Mouse (Mus musculus): ENCODE measurements at regions not wholly inside any gene's neighbourhood (a gene's known extent, or its start where the extent isn't known, plus 50 kb on each side); places are given as distances from the start of the nearest gene placed in this dataset.

- no peak for DNase-seq (ENCODE audit: low read depth)
These were observed 149.9 kb downstream of the Map2k4 start for GRCm38 (mm10) chr11:65638211-65638610.

GRCm38 (mm10) chr11:65637206-65637605, 150.9 kb downstream of the Map2k4 start:
- no peak for DNase-seq (ENCODE audit: low read depth)

DNA sequence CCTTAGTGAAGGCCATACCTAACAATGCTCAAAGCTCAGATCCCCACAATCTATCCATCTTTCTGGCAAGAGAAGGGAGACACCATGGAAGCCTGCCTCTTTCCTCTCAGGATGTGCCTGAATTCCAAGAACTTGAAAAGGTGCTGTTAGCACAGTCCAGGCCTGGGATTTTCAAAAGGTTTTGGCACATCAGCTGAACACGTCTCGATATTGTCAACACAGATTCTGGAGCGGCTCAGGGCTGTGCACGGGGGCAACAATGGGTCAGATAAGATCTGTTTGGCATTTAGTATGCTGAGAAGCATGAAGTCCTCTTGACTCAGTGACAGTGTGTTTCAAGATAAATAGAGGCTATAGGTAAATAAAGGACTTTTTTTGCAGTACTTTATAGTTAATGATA, 152.8 kb downstream of the Map2k4 start:
- no peak for DNase-seq (ENCODE audit: low read depth)

DNA sequence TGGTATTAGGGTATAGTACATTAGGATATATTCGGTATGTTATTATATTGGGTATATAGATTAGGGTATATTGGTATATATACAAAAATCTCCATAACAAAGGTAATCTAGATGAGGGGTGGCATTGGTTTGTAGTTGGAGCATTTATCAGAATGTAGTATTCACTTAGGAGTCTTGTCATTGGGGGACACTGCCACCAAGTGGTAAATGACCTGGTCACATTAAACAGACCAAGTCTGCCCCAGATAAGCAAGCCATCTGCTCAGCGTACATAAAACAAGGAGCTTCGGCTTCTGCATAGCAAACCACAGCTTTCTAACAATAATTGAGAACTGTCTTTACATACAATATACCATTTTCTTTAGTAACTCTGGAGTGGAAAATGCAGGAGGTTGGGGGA, 156.9 kb downstream of the Map2k4 start:
- DNase-seq (ENCODE audit: low read depth) = peak; percentile 54

GRCm38 (mm10) chr11:65630436-65630835, 157.7 kb downstream of the Map2k4 start:
- no peak for DNase-seq (ENCODE audit: low read depth)

GRCm38 (mm10) chr11:65629320-65629719, 158.8 kb downstream of the Map2k4 start:
- no peak for DNase-seq (ENCODE audit: low read depth)

- no peak for DNase-seq (ENCODE audit: low read depth)
These were observed 169.1 kb downstream of the Map2k4 start for GRCm38 (mm10) chr11:65618976-65619375.

DNA sequence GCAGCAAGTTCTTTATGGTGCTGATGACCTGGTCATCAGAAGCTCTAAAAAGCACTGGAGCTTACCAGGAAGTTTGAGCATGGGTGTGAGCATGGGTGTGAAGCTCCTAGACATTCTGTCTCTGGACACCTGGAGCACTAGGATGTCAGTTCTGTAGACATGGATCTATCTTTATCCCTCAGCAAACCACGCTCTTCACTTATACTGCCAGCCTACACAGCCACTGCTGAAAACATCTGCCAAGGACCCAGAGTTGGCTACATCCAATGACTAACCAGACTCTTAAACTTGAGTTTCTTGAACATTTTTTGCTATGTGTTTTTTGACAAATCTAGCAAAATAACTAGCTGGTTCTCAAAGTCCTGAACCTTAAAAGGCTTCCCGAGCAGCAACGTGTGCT, 177.6 kb downstream of the Map2k4 start:
- DNase-seq (ENCODE audit: low read depth) = no peak

DNA sequence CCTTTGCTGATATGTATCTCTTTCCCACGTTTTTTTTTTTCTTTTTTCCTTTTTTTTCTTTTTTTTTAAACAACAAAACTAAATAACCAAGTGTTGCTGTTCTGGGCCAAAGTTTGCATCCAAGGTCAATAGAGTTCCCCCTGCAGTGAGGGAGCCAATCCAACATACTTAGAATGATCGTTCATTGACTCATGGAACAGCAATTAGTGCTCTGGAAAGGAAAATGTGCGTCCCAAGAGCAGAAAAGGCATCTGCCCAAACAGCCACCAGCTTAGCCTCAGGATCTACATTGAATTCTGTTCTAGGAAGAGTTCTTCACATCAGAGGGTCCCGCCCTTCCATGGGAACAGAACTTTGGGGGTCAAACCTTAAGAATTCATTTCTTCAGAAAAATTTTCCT, 179.0 kb downstream of the Map2k4 start:
- DNase-seq (ENCODE audit: low read depth) = no peak

- no peak for DNase-seq (ENCODE audit: low read depth)
These were observed 190.6 kb downstream of the Map2k4 start for GRCm38 (mm10) chr11:65597298-65598076.

GRCm38 (mm10) chr11:65588491-65588890, 199.6 kb downstream of the Map2k4 start:
- no peak for DNase-seq (ENCODE audit: low read depth)

DNA sequence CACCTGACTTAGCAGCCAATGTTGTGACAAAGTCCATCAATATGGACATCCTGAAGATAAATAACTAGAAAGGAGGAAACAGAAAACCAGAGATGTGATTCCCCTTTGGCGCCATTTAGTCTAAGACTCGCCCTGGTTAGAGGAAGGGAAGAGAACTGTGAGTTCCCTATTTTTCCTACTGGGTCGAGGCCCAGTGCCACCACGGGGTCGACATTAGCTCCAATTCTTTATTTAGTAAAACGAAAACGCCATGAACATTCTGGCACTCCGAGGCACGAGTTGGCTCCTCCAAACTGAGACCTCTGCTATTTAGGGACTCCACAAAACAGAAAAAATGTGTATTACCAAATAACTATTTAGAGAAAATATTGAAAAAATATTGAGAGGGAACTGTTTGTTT, 220.3 kb downstream of the Map2k4 start:
- no peak for DNase-seq (ENCODE audit: low read depth)

DNA sequence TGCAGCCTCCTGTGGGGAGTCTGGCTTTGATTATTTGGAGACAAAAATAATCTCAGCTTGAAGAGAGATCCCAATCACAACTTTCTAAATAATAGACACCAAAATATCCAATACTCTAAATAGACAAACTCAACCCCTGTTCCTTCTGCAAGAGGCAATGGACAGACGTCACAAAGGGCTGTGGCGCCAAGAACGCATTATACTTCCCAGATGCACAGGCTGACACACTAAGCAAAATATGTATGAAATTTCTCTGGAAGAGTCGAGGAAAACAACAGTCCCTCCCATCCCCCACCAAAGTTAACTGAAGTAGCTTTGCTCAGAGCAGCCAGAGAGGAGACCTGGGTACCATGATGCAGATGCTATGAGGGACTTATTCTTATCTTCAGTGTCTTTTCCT, 229.9 kb downstream of the Map2k4 start:
- peak; percentile 29 for DNase-seq (ENCODE audit: low read depth)

DNA sequence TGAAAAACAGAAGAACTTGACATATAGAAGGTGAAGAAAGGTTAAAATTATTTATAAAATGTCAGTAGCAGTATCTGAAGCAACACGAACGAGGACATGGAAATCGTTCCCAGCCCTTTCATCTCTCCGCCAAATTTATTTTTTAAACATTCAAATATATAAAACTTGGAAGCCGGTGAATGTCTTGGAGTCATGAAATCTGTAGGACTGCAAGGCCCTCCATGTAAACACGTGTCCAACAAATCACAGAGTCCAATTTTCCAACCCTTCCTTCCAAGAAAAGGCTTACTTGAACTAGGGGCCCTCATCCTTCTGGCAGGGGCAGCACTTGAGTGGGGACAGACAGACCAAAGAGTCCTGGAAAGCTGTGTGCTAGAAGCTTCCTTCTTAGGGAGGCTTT, 237.0 kb downstream of the Map2k4 start:
- no peak for DNase-seq (ENCODE audit: low read depth)

DNA sequence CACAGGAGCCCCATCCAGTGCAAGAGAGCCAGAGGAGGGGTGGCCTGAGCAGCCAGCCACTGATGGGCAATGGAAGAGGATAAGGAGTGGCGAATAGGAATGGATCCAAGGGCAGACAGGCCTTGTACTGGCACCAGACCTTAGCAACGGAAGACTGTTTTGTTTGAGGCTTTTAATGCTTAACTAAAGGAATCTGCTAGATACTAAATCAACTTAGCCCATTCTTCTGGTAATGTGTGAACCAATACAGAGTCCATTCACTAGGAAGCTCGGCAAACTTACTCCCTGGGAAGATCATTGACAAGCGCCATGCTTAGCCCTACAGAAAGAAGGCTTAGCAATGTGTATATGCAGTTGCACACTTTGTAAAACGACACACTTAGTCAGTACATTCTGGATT, 243.8 kb downstream of the Map2k4 start:
- no peak for DNase-seq (ENCODE audit: low read depth)

DNA sequence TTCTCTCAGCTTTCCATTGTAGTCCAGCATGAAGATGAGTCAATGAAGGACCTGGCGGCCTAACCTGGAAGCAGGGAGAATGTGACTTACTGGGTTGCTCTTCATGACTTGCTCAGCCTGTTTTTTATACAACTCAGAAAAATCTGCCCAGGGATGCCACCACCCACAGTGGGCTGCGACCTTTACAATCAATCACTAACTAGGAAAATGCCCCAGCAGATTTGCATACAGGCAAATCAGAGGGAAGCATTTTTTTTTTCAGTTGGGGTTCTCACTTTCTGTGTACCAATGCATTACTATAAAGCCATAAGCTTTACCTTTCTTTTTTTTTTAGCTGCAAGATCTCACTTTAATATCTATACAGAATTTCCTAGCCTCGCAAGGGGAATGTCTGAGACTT, 244.5 kb downstream of the Map2k4 start:
- DNase-seq (ENCODE audit: low read depth) = no peak

GRCm38 (mm10) chr11:65537046-65537630, 251.0 kb downstream of the Map2k4 start:
- no peak for DNase-seq (ENCODE audit: low read depth)

- no peak for DNase-seq (ENCODE audit: low read depth)
These were observed 252.2 kb downstream of the Map2k4 start for GRCm38 (mm10) chr11:65535726-65536442.

DNA sequence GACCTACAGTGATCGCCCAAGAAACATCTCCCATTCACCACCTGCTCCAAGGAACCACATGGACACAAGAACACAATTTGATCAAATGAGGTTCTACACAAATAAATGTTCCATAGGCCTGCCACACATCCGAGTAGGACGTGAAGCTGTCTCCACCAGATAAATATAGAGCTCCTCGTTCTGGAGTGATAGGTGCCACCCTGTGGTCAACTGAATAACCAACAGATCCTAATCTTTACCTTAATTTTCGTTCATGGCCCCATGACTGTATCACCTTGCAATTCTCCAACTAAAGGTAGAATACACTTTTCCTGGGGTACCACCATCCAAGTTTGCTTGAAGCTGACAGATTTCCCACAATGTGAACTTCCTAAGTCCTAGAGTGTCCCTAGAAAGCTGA, 257.4 kb downstream of the Map2k4 start:
- DNase-seq (ENCODE audit: low read depth) = peak; percentile 25

GRCm38 (mm10) chr11:65505106-65505865, 235.5 kb upstream of the Myocd start:
- DNase-seq (ENCODE audit: low read depth) = no peak

DNA sequence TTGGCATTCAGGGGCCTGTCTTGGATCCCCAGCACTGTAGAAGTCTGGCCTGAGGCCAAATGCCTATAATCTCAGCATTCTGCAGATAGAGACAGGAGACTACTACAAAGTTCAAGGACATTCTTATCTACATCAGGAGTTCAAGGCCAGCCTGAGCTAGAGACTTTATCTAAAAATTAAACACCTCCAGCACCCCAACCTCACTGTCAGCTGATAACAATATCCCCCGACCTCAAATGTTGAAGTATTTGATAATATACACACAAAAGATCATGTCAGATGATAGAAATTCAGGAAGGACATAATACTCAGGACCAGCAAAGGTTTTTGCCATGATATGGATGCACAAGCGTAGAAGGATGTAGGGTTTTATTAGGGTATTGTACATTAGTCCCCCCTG, 228.2 kb upstream of the Myocd start:
- DNase-seq (ENCODE audit: low read depth) = no peak

DNA sequence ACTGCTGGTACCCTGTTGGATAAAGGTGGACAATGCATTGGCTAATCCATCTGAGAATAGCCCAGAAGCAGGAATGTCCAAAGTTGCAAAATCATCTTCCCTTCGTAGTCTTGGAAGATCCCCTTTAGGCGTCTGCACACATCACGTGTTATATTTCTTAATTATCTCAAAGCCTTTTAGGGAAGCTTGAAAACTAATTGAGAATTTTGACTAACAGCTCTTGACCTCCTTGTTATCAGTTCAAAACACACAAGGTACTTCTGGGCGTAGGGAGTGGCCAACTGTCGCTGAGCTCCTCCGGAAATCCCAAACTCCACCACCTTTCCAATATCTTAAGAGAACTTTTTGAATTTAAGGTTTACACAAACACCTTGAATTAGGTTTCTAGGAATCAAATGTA, 227.6 kb upstream of the Myocd start:
- DNase-seq (ENCODE audit: low read depth) = no peak

- DNase-seq (ENCODE audit: low read depth) = peak; percentile 49
These were observed 225.2 kb upstream of the Myocd start for GRCm38 (mm10) chr11:65495034-65495433.

Measured in NIH3T3 (cell line).